Mouse (Mus musculus): ENCODE data around the gene 4833439L19Rik.

4833439L19Rik gene

GRCm38 (mm10) chr13:54521181-54521580 lies 44.1 kb downstream of the 4833439L19Rik start:
- no peak for DNase-seq (ENCODE audit: low spot score in 2 of 2)

- no peak for DNase-seq (ENCODE audit: low spot score in 2 of 2)
Measured at GRCm38 (mm10) chr13:54520221-54520620, 45.0 kb downstream of the 4833439L19Rik start.

- no peak for DNase-seq (ENCODE audit: low spot score in 2 of 2)
Measured at GRCm38 (mm10) chr13:54505920-54506319, 59.3 kb downstream of the 4833439L19Rik start.

GRCm38 (mm10) chr13:54504611-54505260 lies 60.5 kb downstream of the 4833439L19Rik start:
- no peak for DNase-seq (ENCODE audit: low spot score in 2 of 2)

- peak; percentile 38 to 73 for DNase-seq (ENCODE audit: low spot score in 2 of 2)
Measured at GRCm38 (mm10) chr13:54503604-54504521, 61.4 kb downstream of the 4833439L19Rik start, which contains the start of gene Simc1. Gene Simc1 (plus strand): TSS chr13:54503779.

- no peak for DNase-seq (ENCODE audit: low spot score in 2 of 2)
Measured at GRCm38 (mm10) chr13:54503278-54503603, 62.0 kb downstream of the 4833439L19Rik start.

- DNase-seq (ENCODE audit: low spot score in 2 of 2), result no peak
Measured at GRCm38 (mm10) chr13:54501957-54502690, 63.1 kb downstream of the 4833439L19Rik start.

GRCm38 (mm10) chr13:54501352-54501751 lies 63.9 kb downstream of the 4833439L19Rik start:
- DNase-seq (ENCODE audit: low spot score in 2 of 2), result no peak

Data from cerebellum, postnatal 4 days (tissue).